Mouse (Mus musculus) B cell, adult 62 days (primary cell): ENCODE results near the gene Ubash3b. TPM values are rescaled to one million over a fixed set of nuclear protein-coding genes. Genes with fewer than 3 reads are reported as not detected.

Source experiments
- total RNA-seq: library from RNA; stranded (reverse); gene quantifications from 4 replicates; pipeline ENCODE4 v1.2.4, GENCODE M21; 2023

Ubash3b gene
- total RNA-seq, result 5.8 to 7.7 TPM (median 6.9 TPM) in 4 replicates

DNA sequence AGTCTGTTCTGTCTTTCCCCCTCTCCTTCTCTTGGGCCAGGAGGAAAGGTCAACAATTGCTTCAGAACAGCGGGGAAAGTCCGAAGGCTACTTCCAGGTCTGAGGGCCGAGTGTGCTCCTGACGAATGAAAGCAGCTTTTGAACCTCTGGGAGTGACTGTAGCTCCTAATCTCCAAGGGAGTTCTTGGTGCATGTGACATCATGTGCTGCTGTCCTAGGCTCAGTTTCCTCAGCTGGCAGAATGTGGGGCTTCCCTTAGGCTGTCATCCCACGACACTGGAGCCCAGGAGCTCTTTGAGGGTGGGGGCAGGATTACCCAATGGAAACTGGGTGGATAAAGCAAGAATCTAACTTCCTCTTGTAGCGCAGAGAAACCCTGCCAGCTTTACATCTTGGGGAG is at the start of gene Ubash3b:
Ubash3b (minus strand) TSS at position 285 of the 400 bp plus-strand sequence.

DNA sequence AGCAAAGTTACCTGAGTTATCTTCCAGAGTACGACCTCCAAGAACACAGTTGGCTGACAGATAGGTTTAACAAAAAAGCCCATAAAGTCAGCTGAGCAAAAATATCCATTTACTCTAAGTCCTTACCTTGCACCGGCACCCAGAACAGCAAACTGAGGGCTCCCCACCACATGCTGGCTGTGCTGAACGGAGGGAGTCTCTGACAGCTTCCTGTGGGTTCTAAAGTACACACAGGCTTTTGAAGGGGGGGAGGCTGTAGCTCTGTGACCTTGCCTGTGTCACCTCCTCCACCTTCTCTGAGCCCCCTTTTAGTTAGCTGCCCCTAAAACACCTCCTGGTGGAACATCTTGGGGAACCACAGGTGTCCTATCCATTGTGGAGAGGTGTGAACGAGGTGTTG is 157.1 kb downstream of the Ubash3b start, which contains the start of gene Crtam:
Crtam (minus strand) TSS at position 214 of the 400 bp plus-strand sequence.

GRCm38 (mm10) chr9:40963586-40964417 is 197.7 kb downstream of the Ubash3b start, which contains the start of gene Jhy:
TSS of gene Jhy (minus strand) at chr9:40964118.

Other genes with a start within 250 kb of the Ubash3b start
- gene Jhy, start 197.6 kb downstream of the Ubash3b start, total RNA-seq, result 0.60 to 0.67 TPM (median 0.60 TPM) in 3 of 4 replicates, not detected in the other
- 0.40 to 0.94 TPM (median 0.50 TPM) in 4 replicates for gene Crtam, start 157.1 kb downstream of the Ubash3b start, total RNA-seq